Mouse (Mus musculus) lung, postnatal 4 days (tissue): ENCODE results near the gene Vtcn1.

Experiments
- DNase-seq, 2 experiments: peaks; one replicate each; pipeline ENCODE4 v3.0.0; 2021

Gene Vtcn1

GRCm38 (mm10) chr3:100922506-100923375 lies 97.5 kb downstream of the Vtcn1 start:
- peak in 1 of 2 experiments; percentile 11 for DNase-seq

DNA sequence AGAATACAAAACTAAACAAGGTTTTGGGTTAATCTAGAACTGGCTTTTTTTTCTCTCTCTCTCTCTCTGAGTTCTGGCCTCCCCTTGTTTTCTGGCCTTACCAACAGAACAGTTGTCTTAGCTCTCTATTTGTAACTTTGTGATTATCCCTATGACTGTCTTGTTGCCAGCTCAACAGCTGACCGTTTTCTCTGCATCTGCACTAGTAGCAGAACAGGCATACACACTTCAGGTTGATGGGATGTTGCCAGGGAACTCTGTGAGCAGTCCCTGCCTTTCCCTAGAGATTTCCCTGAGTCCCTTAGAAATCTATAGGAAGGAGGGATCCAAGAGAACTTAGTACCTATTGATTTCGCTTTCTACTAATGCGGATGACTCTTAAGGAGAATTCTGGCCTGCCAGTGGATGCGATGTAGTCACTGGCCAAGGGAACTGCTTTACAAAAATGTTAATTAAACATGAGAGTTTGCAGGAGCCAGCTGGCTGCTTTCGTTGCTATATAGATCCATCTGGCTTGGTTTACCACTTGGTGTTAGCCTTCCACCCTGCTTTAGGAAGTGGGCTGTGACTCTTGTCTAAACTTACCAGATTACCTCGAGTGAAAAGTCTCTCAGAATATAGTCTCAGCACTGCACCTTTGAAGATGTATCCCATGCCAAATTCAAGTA lies 98.9 kb downstream of the Vtcn1 start:
- DNase-seq = no peak

GRCm38 (mm10) chr3:100925176-100925575 lies 99.9 kb downstream of the Vtcn1 start:
- DNase-seq = peak; percentile 9 to 60

- no peak for DNase-seq
Observed at GRCm38 (mm10) chr3:100931332-100932076, 106.2 kb downstream of the Vtcn1 start.

- peak in 1 of 2 experiments; percentile 20 for DNase-seq
Observed at GRCm38 (mm10) chr3:100932077-100932944, 107.1 kb downstream of the Vtcn1 start.

- DNase-seq = no peak
Observed at GRCm38 (mm10) chr3:100935521-100935920, 110.3 kb downstream of the Vtcn1 start.

DNA sequence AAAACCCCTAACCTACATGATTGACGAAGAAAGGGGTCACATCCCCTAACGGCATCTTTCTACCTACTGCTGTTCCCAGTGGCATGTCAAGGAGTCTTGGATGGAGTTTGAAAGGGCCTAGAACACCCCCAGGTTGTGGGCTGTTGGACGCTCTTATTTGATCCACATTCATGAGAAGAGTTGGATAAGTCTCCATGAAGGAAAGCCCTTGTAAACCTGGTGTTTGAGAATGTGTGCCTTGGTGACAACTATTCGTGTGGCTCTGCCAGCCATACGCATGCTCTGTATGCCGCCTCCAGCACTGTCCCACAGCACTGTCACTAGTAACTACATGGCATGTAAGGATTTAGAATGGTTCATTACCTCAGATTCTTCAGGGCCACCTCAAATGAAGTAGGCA lies 110.9 kb downstream of the Vtcn1 start:
- no peak for DNase-seq

DNA sequence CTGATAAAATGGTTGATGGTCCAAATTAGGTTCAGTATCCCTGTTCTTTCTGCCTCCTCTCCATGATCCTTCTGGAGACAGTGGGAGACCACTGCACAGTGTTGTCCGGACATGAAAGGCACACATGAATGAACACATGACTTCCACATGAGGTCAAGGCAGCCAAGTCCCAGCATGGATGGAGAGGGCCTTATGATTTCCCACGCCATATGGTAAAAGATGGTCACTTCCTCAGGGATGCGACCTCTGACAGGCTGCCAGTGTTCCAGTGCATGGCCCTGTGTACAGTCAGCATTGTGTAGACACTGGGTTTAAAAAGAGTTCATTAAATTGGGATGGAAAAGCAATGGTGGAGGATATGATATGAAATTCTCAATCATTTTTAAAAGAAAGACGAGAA lies 113.0 kb downstream of the Vtcn1 start:
- no peak for DNase-seq

DNA sequence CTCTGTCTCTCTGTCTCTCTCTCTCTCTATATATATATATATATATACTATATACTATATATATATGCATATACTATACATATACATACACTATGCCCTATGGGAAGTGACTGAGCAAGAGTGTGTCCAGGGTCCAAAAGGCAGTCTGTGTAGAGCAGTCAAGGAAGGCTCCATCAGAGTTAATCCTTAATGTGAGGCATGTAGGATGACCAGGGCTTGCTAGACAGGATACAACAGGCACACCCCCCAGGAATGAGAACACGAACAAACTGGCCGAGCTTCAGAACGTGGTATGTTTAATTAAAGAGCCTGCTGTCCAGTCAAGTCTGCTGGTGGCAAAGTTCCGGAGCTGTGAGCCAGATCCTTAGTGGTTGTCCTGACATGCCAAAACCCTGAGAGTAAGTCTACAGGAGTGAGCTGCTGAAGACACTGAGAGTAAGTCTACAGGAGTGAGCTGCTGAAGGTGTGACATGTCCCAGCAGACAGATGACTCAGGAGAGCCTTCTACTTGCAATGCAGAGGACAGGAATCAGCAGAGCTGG lies 115.3 kb downstream of the Vtcn1 start:
- no peak for DNase-seq
